Mouse (Mus musculus): Measurements from ENCODE around the gene Uox. TPM values are rescaled to one million over a fixed set of nuclear protein-coding genes. Genes with fewer than 3 reads are reported as not detected.

Uox gene
- polyA plus RNA-seq, 1 experiment = not detected

- no peak for TF ChIP-seq CTCF (IDR thresholded peaks at IDR 0.05; ENCODE audit: borderline replicate concordance, extremely low read depth, insufficient read depth, insufficient read length)
- TF ChIP-seq POLR2A (IDR thresholded peaks at IDR 0.05; ENCODE audit: borderline replicate concordance, extremely low read depth, insufficient read depth, insufficient read length, poor library complexity, severe bottlenecking) = no peak
- DNase-seq (ENCODE audit: low read depth) = no peak
These were observed 40.1 kb downstream of the Uox start for GRCm38 (mm10) chr3:146610322-146610721.

DNA sequence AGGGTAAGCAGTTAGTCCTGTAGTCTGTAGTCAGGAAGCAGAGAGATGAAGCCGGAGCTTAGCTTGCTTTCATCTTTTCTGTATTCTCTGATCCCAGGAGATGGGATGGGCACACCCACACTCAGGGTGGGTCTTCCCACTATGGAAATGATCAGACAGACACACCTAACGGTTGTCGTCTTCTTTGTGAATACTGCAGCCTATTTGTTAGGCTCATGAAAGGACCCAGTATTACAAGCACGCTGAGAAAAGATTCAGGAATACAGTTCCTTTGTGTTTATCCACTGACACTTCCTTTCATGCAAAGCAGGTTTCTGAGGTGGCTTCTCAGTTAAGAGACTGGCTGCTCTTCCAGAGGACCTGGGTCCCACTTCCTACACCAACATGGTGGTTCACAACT lies 41.0 kb downstream of the Uox start:
- DNase-seq (ENCODE audit: low read depth) = no peak
- no peak for TF ChIP-seq CTCF (IDR thresholded peaks at IDR 0.05; ENCODE audit: borderline replicate concordance, extremely low read depth, insufficient read depth, insufficient read length)
- TF ChIP-seq POLR2A (IDR thresholded peaks at IDR 0.05; ENCODE audit: borderline replicate concordance, extremely low read depth, insufficient read depth, insufficient read length, poor library complexity, severe bottlenecking) = no peak

GRCm38 (mm10) chr3:146611821-146612220 lies 41.6 kb downstream of the Uox start:
- no peak for TF ChIP-seq CTCF (IDR thresholded peaks at IDR 0.05; ENCODE audit: borderline replicate concordance, extremely low read depth, insufficient read depth, insufficient read length)
- no peak for TF ChIP-seq POLR2A (IDR thresholded peaks at IDR 0.05; ENCODE audit: borderline replicate concordance, extremely low read depth, insufficient read depth, insufficient read length, poor library complexity, severe bottlenecking)
- no peak for DNase-seq (ENCODE audit: low read depth)

- TF ChIP-seq POLR2A (IDR thresholded peaks at IDR 0.05; ENCODE audit: borderline replicate concordance, extremely low read depth, insufficient read depth, insufficient read length, poor library complexity, severe bottlenecking) (no peak), CTCF (IDR thresholded peaks at IDR 0.05; ENCODE audit: borderline replicate concordance, extremely low read depth, insufficient read depth, insufficient read length) (no peak)
- DNase-seq (ENCODE audit: low read depth) = no peak
These were observed 45.3 kb downstream of the Uox start, which contains the start of gene Dnase2b for GRCm38 (mm10) chr3:146615496-146615895. TSS of gene Dnase2b (minus strand) at chr3:146615596.

DNA sequence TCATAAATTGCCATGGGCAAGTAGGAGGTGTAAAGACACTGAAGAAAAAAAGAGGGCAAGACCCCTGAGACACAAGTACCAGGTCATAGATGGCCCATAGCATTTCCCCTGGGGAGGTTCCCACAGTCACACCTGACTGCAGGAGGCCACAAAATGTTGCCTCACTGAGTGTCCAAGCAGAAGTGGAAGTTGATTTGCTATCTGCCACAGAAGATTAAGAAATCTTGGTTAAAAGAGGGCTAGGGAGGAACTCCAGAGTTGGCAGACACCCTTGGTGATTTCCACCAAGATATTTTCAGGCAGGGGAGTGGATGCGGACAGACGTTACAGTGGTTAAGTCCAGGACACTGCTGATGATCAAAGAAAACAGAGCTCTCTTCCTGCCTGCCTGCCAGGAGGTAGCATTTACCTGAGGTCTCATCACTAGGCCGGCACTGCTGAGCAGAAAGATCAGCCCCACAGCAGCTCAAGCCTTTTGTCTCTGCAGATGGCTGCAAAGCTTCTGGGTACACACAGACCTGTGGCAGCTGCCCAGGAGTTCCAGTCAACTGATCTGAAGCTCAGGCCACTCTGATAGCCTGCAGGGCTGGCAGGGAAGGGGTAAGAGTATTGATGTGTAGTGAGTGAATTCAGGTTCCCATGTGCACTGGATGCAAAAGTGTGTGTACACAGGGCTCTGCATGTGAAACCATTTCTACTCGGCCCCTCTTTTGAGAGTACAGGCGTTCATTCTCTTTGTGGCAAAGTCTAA lies 46.5 kb downstream of the Uox start:
- no peak for DNase-seq (ENCODE audit: low read depth)
- TF ChIP-seq POLR2A (IDR thresholded peaks at IDR 0.05; ENCODE audit: borderline replicate concordance, extremely low read depth, insufficient read depth, insufficient read length, poor library complexity, severe bottlenecking) (no peak), CTCF (IDR thresholded peaks at IDR 0.05; ENCODE audit: borderline replicate concordance, extremely low read depth, insufficient read depth, insufficient read length) (no peak)

- no peak for TF ChIP-seq POLR2A (IDR thresholded peaks at IDR 0.05; ENCODE audit: borderline replicate concordance, extremely low read depth, insufficient read depth, insufficient read length, poor library complexity, severe bottlenecking)
- TF ChIP-seq CTCF (IDR thresholded peaks at IDR 0.05; ENCODE audit: borderline replicate concordance, extremely low read depth, insufficient read depth, insufficient read length) = no peak
- DNase-seq (ENCODE audit: low read depth) = no peak
These were observed 47.7 kb downstream of the Uox start for GRCm38 (mm10) chr3:146617946-146618345.

DNA sequence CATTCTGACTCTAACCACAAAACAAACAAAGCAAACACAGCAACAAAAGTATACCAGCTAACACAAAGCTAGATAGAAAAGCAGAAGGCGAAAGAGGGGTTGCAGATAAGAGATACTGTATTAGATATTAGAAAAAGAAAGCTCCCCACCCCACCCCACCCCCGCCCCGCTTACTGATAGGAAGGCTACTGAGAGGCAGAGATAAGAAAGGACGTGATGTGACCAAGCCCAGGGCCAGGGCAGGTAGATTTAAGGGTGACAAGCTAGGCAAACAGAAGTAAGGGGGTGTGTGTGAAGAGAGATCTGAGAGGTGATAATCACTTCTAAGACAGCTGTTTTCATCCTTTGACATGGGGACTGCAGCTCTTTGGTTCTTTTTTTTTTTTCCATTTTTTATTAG lies 48.1 kb downstream of the Uox start:
- no peak for DNase-seq (ENCODE audit: low read depth)
- no peak for TF ChIP-seq CTCF (IDR thresholded peaks at IDR 0.05; ENCODE audit: borderline replicate concordance, extremely low read depth, insufficient read depth, insufficient read length)
- no peak for TF ChIP-seq POLR2A (IDR thresholded peaks at IDR 0.05; ENCODE audit: borderline replicate concordance, extremely low read depth, insufficient read depth, insufficient read length, poor library complexity, severe bottlenecking)

DNA sequence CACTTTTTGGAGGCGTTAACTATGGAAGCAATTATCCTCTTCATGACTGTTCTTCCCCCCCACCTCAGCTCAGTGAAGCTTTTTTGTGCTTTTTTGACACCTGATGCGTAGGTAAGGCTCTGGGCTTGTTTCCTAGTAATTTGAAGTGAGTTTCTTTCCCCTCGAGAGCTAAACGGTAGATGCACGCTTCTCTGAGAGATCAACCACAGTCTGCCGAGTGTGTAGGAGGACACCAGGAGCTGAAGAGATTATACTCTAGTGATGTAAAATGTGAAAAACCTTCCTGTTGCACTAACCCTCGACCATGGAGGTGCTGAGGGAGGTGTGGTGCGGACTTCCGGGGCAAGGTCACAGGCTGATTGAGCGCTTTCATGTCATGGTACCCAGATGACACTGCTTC lies 49.9 kb downstream of the Uox start:
- no peak for TF ChIP-seq POLR2A (IDR thresholded peaks at IDR 0.05; ENCODE audit: borderline replicate concordance, extremely low read depth, insufficient read depth, insufficient read length, poor library complexity, severe bottlenecking)
- no peak for DNase-seq (ENCODE audit: low read depth)

- TF ChIP-seq CTCF (IDR thresholded peaks at IDR 0.05; ENCODE audit: borderline replicate concordance, extremely low read depth, insufficient read depth, insufficient read length) (no peak), POLR2A (IDR thresholded peaks at IDR 0.05; ENCODE audit: borderline replicate concordance, extremely low read depth, insufficient read depth, insufficient read length, poor library complexity, severe bottlenecking) (no peak)
- peak; percentile 53 for DNase-seq (ENCODE audit: low read depth)
These were observed 50.5 kb downstream of the Uox start for GRCm38 (mm10) chr3:146620555-146621249.

GRCm38 (mm10) chr3:146621966-146622365 lies 51.7 kb downstream of the Uox start:
- TF ChIP-seq CTCF (IDR thresholded peaks at IDR 0.05; ENCODE audit: borderline replicate concordance, extremely low read depth, insufficient read depth, insufficient read length) = no peak
- DNase-seq (ENCODE audit: low read depth) = no peak

GRCm38 (mm10) chr3:146625766-146626165 lies 55.5 kb downstream of the Uox start:
- no peak for TF ChIP-seq POLR2A (IDR thresholded peaks at IDR 0.05; ENCODE audit: borderline replicate concordance, extremely low read depth, insufficient read depth, insufficient read length, poor library complexity, severe bottlenecking)
- TF ChIP-seq CTCF (IDR thresholded peaks at IDR 0.05; ENCODE audit: borderline replicate concordance, extremely low read depth, insufficient read depth, insufficient read length) = no peak
- DNase-seq (ENCODE audit: low read depth) = no peak

Measured in brain, embryonic 14.5 days (tissue).